Comparison of ENCODE assay signal across 11 mouse cellular contexts in genomic region chr5:35830101-35830500, GRCm38 (mm10).
DNase-seq lines count a peak whose midpoint lies in the region; ATAC-seq and TF ChIP-seq lines count a peak whose summit lies in the region.
"Had no signal": no experiment of that assay in that cellular context is flagged by ENCODE, and none has a peak within 500 bp of the region (broad histone marks: within the 10 kb centered on the region; RNA-seq: fewer than 3 reads in every experiment).

No protein-coding gene starts in this region.

- H3K79me2 ChIP-seq in heart, adult 2 months (replicated peaks; ENCODE audit: control insufficient read depth, insufficient read depth, low read length): no peaks in the 10 kb centered on the region

- TF ChIP-seq POLR2A in heart, adult 2 months (IDR thresholded peaks at IDR 0.05; ENCODE audit: insufficient read depth, low read depth, low read length): no peak

- no peak overlapping the region; the same call in 1 of the 2 replicates for H3K27ac ChIP-seq in heart, adult 2 months
- H3K27ac ChIP-seq in midbrain, embryonic 16.5 days (ENCODE audit: low read length): no peak overlapping the region
- H3K27ac ChIP-seq: limb, embryonic 10.5 days; lung, embryonic 15.5 days had no signal

- DNase-seq in heart, adult 2 months: peak; percentile 30 to 50
- DNase-seq in heart, postnatal 25 days (ENCODE audit: low spot score): no peak
- DNase-seq in brain, adult 2 months (ENCODE audit: low read depth, low spot score): peak; percentile 91
- peak; percentile 69 to 81 for DNase-seq in cerebellum, postnatal 10 days
- DNase-seq in layer of hippocampus, postnatal 36 days: peak; percentile 46 to 72
- DNase-seq in adrenal gland, postnatal 10 days: no peak
- DNase-seq in urinary bladder, postnatal 36 days (ENCODE audit: low spot score in 2 of 2): no peak

- no peaks in the 10 kb centered on the region for H3K9me3 ChIP-seq in midbrain, embryonic 16.5 days (replicated peaks; ENCODE audit: control insufficient read depth, low read length, poor library complexity, severe bottlenecking)
- H3K9me3 ChIP-seq: limb, embryonic 10.5 days; lung, embryonic 15.5 days had no signal

- H3K4me2 ChIP-seq in midbrain, embryonic 16.5 days (ENCODE audit: low read length): no peak overlapping the region
- H3K4me2 ChIP-seq: lung, embryonic 15.5 days had no signal

- 0 out of 2 replicates have a peak, but pooled peaks have one; percentile 18 for TF ChIP-seq EP300 in heart, adult 2 months (IDR thresholded peaks at IDR 0.05; ENCODE audit: insufficient read depth, low read depth, low read length)

- 57% methylated on average over 3 of the region's 3 CpGs for WGBS in heart, adult 2 months
- WGBS in midbrain, embryonic 16.5 days: 77% methylated on average over 3 of the region's 3 CpGs

- intact Hi-C loops in heart, adult 2 months (cut with DNase I): no loop called here
- intact Hi-C loops in heart, postnatal 25 days (cut with DNase I): no loop called here

- ATAC-seq in midbrain, embryonic 16.5 days: no peak; the same call in 1 of the 2 replicates

- H3K27me3 ChIP-seq in heart, adult 2 months (ENCODE audit: control insufficient read depth, insufficient read depth, low read length): no peaks in the 10 kb centered on the region
- no peaks in the 10 kb centered on the region for H3K27me3 ChIP-seq in midbrain, embryonic 16.5 days (ENCODE audit: control insufficient read depth, insufficient read depth, low read depth, low read length)
- H3K27me3 ChIP-seq: lung, embryonic 15.5 days had no signal

- peak; percentile 9; the same call in 1 of the 2 replicates for TF ChIP-seq CTCF in heart, adult 2 months (IDR thresholded peaks at IDR 0.05)

- H3K4me1 ChIP-seq in heart, adult 2 months (ENCODE audit: control insufficient read depth, insufficient read depth, low read length): no peaks in the 10 kb centered on the region; the same call in 1 of the 2 replicates
- H3K4me1 ChIP-seq in midbrain, embryonic 16.5 days (ENCODE audit: control insufficient read depth, insufficient read depth, low read length): no peaks in the 10 kb centered on the region
- H3K4me1 ChIP-seq: lung, embryonic 15.5 days had no signal

- no peak overlapping the region for H3K4me3 ChIP-seq in heart, adult 2 months
- H3K4me3 ChIP-seq in midbrain, embryonic 16.5 days (ENCODE audit: low read depth, low read length): no peak overlapping the region
- H3K4me3 ChIP-seq: erythroblast, embryonic 14.5 days; limb, embryonic 10.5 days; lung, embryonic 15.5 days had no signal

- H3K36me3 ChIP-seq in heart, adult 2 months (ENCODE audit: control insufficient read depth, insufficient read depth, low read length): no peaks in the 10 kb centered on the region
- no peaks in the 10 kb centered on the region for H3K36me3 ChIP-seq in midbrain, embryonic 16.5 days (ENCODE audit: control insufficient read depth, insufficient read depth, low read length)
- H3K36me3 ChIP-seq: limb, embryonic 10.5 days; lung, embryonic 15.5 days had no signal

- H3K9ac ChIP-seq in heart, adult 2 months (ENCODE audit: low read depth, low read length): no peak overlapping the region
- no peak overlapping the region for H3K9ac ChIP-seq in midbrain, embryonic 16.5 days (ENCODE audit: low read depth, low read length)
- H3K9ac ChIP-seq: lung, embryonic 15.5 days had no signal

Comparison
In these comparisons a context has a peak if more than half of its experiments do, and no peak if none do; other contexts are left out.
1. DNase-seq: peak in heart, adult 2 months (2 of 2), brain, adult 2 months (single experiment), cerebellum, postnatal 10 days (2 of 2) and layer of hippocampus, postnatal 36 days (2 of 2); none in heart, postnatal 25 days (single experiment), adrenal gland, postnatal 10 days (single experiment) and urinary bladder, postnatal 36 days (0 of 2).